Mouse (Mus musculus) thymus, adult 18-20 months (tissue): ENCODE data around the gene Gphn.
A peak's percentile ranks its signal among the peaks of the same experiment; 100 is the strongest.

Experiments
- DNase-seq, 2 experiments: peaks; one replicate each; pipeline ENCODE4 v3.0.0; 2022; ENCODE audit warnings: mixed read lengths in 2 of 2

Gphn gene

GRCm38 (mm10) chr12:78225707-78226518 lies at the start of gene Gphn:
TSS of gene Gphn (plus strand) at chr12:78226379.
- DNase-seq = peak; percentile 76 to 79

- no peak for DNase-seq
Observed at GRCm38 (mm10) chr12:78181452-78181851, 44.7 kb upstream of the Gphn start.

- DNase-seq = no peak
Observed at GRCm38 (mm10) chr12:78193942-78194341, 32.2 kb upstream of the Gphn start, which contains the start of gene Gm6657. TSS of gene Gm6657 (plus strand) at chr12:78194242.

- no peak for DNase-seq
Observed at GRCm38 (mm10) chr12:78195368-78195767, 30.8 kb upstream of the Gphn start.

GRCm38 (mm10) chr12:78203646-78204045 lies 22.5 kb upstream of the Gphn start:
- DNase-seq = no peak

- DNase-seq = peak in 1 of 2 experiments; percentile 2
Observed at GRCm38 (mm10) chr12:78205915-78206570, 20.1 kb upstream of the Gphn start.

- DNase-seq = no peak
Observed at GRCm38 (mm10) chr12:78206571-78206960, 19.6 kb upstream of the Gphn start.

- DNase-seq = no peak
Observed at GRCm38 (mm10) chr12:78209856-78210255, 16.3 kb upstream of the Gphn start.

- no peak for DNase-seq
Observed at GRCm38 (mm10) chr12:78215490-78215889, 10.7 kb upstream of the Gphn start.

- DNase-seq = no peak
Observed at GRCm38 (mm10) chr12:78219191-78219825, 6.9 kb upstream of the Gphn start.

- peak in 1 of 2 experiments; percentile 62 for DNase-seq
Observed at GRCm38 (mm10) chr12:78226519-78226875, 318 bp downstream of the Gphn start.

- DNase-seq = peak; percentile 38 to 43
Observed at GRCm38 (mm10) chr12:78227021-78227932, 1.1 kb downstream of the Gphn start.

GRCm38 (mm10) chr12:78228139-78228538 lies 2.0 kb downstream of the Gphn start:
- no peak for DNase-seq

- DNase-seq = no peak
Observed at GRCm38 (mm10) chr12:78232560-78232959, 6.4 kb downstream of the Gphn start.

GRCm38 (mm10) chr12:78248366-78248765 lies 22.2 kb downstream of the Gphn start:
- no peak for DNase-seq

- DNase-seq = no peak
Observed at GRCm38 (mm10) chr12:78249151-78249550, 23.0 kb downstream of the Gphn start.

- no peak for DNase-seq
Observed at GRCm38 (mm10) chr12:78277386-78277785, 51.2 kb downstream of the Gphn start.

GRCm38 (mm10) chr12:78290384-78290783 lies 64.2 kb downstream of the Gphn start:
- no peak for DNase-seq

GRCm38 (mm10) chr12:78298824-78299398 lies 72.7 kb downstream of the Gphn start:
- no peak for DNase-seq

- no peak for DNase-seq
Observed at GRCm38 (mm10) chr12:78315106-78315505, 88.9 kb downstream of the Gphn start.

GRCm38 (mm10) chr12:78327946-78328345 lies 101.8 kb downstream of the Gphn start:
- DNase-seq = no peak

GRCm38 (mm10) chr12:78332107-78332506 lies 105.9 kb downstream of the Gphn start:
- DNase-seq = no peak
